Mouse (Mus musculus) embryonic facial prominence, embryonic 14.5 days (tissue): ENCODE measurements at regions not wholly inside any gene's neighbourhood (a gene's known extent, or its start where the extent isn't known, plus 50 kb on each side); places are given as distances from the start of the nearest gene placed in this dataset.

Experiments
- ATAC-seq: fragments of 200-750 bp; cut with Nextera tagmentation; 2 replicates; pipeline ENCODE4 v1.8.0; 2017; ENCODE audit warnings: low read depth, moderate number of reproducible peaks, moderate TSS enrichment
- DNase-seq: peaks from one replicate; pipeline ENCODE4 v3.0.0-alpha.2; 2015; ENCODE audit warnings: low spot score
- H3K27ac ChIP-seq: fragments of 300-500 bp; sonication (generic); replicated peaks from 2 replicates; pipeline ENCODE4 v1.5.1; 2014; ENCODE audit warnings: low read depth, mild to moderate bottlenecking, low read length, moderate library complexity
- H3K27me3 ChIP-seq: fragments of 300-500 bp; sonication (generic); replicated peaks from 2 replicates; pipeline ENCODE4 v1.6.1; 2014; ENCODE audit warnings: low read length; ENCODE audit not compliant: control insufficient read depth, insufficient read depth
- H3K36me3 ChIP-seq: fragments of 300-500 bp; sonication (generic); 2 replicates; pipeline ENCODE4 v1.6.1; 2014; ENCODE audit warnings: low read length, mixed read lengths; ENCODE audit not compliant: control insufficient read depth, insufficient read depth
- H3K4me1 ChIP-seq: fragments of 300-500 bp; sonication (generic); 2 replicates; pipeline ENCODE4 v1.6.1; 2014; ENCODE audit warnings: antibody characterized with exemption, low read length; ENCODE audit not compliant: control insufficient read depth, insufficient read depth
- H3K4me2 ChIP-seq: fragments of 300-500 bp; sonication (generic); 2 replicates; pipeline ENCODE4 v1.6.1; 2014; ENCODE audit warnings: low read depth, mild to moderate bottlenecking, low read length, moderate library complexity, mixed read lengths
- H3K4me3 ChIP-seq: fragments of 300-500 bp; sonication (generic); 2 replicates; pipeline ENCODE4 v1.5.1; 2014; ENCODE audit warnings: low read depth, mild to moderate bottlenecking, low read length
- H3K9ac ChIP-seq: fragments of 300-500 bp; sonication (generic); 2 replicates; pipeline ENCODE4 v1.6.1; 2014; ENCODE audit warnings: low read depth, mild to moderate bottlenecking, low read length, moderate library complexity, mixed read lengths
- H3K9me3 ChIP-seq: fragments of 300-500 bp; sonication (generic); 2 replicates; pipeline ENCODE4 v1.6.1; 2016; ENCODE audit warnings: low read length; ENCODE audit not compliant: control insufficient read depth
- WGBS: fragments of 180-500 bp; shearing (Covaris S2); extraction: QIAGEN DNeasy Blood & Tissue Kit; methylation state at CpG from one replicate; pipeline ENCODE4 v1.1.7; 2014; 5-methylcytosine and 5-hydroxymethylcytosine counted together

DNA sequence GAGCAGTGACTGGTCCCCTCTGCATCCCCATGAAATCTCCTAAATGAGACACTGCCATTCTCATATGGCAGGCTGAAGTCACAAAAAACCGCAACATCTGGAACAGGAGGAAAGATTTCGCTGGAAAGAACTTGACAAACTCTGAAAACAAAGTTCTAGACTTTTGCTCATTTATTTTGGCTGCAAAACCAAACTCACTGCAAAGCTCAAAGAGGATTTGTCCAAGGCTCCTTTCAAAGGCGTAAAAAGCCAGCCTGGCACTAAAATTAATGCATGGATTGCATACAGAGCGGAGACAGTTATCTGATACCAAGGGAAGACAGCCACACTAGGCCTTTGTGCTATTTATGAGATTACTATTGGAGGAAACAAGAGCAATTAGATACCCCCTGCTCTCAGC is 90.3 kb upstream of the Meis1 start:
- no peak overlapping the region for H3K4me2 ChIP-seq
- ATAC-seq, result 0 out of 2 replicates have a peak, but pooled peaks have one; percentile 45
- peak; percentile 71 for DNase-seq
- no peak overlapping the region for H3K4me3 ChIP-seq
- WGBS, result 29% methylated on average over 4 of the region's 4 CpGs
- H3K9ac ChIP-seq, result no peak overlapping the region
- H3K9me3 ChIP-seq, result no peaks in the 10 kb centered on the region
- no peaks in the 10 kb centered on the region for H3K27me3 ChIP-seq
- no peak overlapping the region for H3K27ac ChIP-seq
- H3K36me3 ChIP-seq, result no peaks in the 10 kb centered on the region
- H3K4me1 ChIP-seq, result peaks cover 12% of the 10 kb centered on the region; the same call in 1 of the 2 replicates

GRCm38 (mm10) chr11:19111916-19112575 is 93.3 kb upstream of the Meis1 start:
- Histone ChIP-seq H3K36me3 (no peaks in the 10 kb centered on the region), H3K27ac (no peak overlapping the region), H3K27me3 (no peaks in the 10 kb centered on the region), H3K9me3 (no peaks in the 10 kb centered on the region), H3K4me1 (peaks cover 13% of the 10 kb centered on the region; the same call in 1 of the 2 replicates), H3K9ac (no peak overlapping the region), H3K4me2 (no peak overlapping the region), H3K4me3 (no peak overlapping the region)
- ATAC-seq (no peak; the same call in 1 of the 2 replicates), DNase-seq (peak; percentile 85)
- 54% methylated on average over 7 of the region's 7 CpGs for WGBS

DNA sequence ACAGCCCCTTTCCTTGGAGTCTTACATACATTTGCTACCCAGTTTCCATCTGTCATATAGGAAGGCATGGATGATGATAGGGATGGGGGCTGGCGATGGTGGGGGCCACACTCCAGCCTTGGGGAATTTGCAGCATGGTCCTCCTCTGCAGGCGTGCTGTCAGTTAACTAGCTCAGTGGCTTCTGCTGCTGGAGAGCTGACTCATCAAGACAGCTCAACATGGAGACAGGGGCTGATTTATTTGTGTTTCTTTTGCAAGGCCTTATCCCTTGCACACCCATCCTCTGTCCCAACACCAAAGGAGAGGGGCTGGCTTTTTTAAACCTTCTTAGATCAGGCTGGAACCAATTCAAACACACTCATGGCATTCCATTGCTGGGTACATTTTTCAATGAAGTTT is 98.3 kb upstream of the Meis1 start:
- H3K4me2 ChIP-seq, result no peak overlapping the region
- DNase-seq (no peak), ATAC-seq (no peak)
- 56% methylated on average over 2 of the region's 2 CpGs for WGBS
- no peaks in the 10 kb centered on the region for H3K9me3 ChIP-seq
- H3K9ac ChIP-seq, result no peak overlapping the region
- no peak overlapping the region for H3K27ac ChIP-seq
- H3K4me1 ChIP-seq, result peaks cover 26% of the 10 kb centered on the region
- H3K4me3 ChIP-seq, result no peak overlapping the region
- no peaks in the 10 kb centered on the region for H3K27me3 ChIP-seq
- no peaks in the 10 kb centered on the region for H3K36me3 ChIP-seq

DNA sequence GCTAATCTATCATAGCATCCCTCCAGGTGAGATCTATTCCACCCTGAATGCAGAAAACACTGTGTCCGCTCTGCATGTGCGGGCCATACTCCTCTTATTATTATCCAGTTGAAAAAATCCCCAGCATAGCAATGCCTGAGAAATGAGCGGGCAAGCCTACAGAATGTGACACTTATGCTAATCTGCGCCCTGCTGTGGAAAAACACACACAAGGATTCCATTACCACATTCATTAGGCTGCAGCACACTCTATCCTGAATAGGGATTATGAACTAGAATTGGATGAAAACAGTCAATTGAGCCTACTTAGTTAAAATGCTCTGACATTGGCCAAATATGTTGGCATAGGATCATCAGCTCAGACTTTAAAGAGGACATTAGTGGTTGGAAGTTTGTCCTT is 99.5 kb upstream of the Meis1 start:
- ATAC-seq, result 0 out of 2 replicates have a peak, but pooled peaks have one; percentile 33
- Histone ChIP-seq H3K36me3 (no peaks in the 10 kb centered on the region), H3K27ac (no peak overlapping the region), H3K4me1 (peaks cover 25% of the 10 kb centered on the region), H3K9ac (no peak overlapping the region), H3K27me3 (no peaks in the 10 kb centered on the region; the same call in 1 of the 2 replicates), H3K9me3 (no peaks in the 10 kb centered on the region), H3K4me2 (no peak overlapping the region), H3K4me3 (no peak overlapping the region)
- DNase-seq, result peak; percentile 62
- 57% methylated on average over 4 of the region's 4 CpGs for WGBS

DNA sequence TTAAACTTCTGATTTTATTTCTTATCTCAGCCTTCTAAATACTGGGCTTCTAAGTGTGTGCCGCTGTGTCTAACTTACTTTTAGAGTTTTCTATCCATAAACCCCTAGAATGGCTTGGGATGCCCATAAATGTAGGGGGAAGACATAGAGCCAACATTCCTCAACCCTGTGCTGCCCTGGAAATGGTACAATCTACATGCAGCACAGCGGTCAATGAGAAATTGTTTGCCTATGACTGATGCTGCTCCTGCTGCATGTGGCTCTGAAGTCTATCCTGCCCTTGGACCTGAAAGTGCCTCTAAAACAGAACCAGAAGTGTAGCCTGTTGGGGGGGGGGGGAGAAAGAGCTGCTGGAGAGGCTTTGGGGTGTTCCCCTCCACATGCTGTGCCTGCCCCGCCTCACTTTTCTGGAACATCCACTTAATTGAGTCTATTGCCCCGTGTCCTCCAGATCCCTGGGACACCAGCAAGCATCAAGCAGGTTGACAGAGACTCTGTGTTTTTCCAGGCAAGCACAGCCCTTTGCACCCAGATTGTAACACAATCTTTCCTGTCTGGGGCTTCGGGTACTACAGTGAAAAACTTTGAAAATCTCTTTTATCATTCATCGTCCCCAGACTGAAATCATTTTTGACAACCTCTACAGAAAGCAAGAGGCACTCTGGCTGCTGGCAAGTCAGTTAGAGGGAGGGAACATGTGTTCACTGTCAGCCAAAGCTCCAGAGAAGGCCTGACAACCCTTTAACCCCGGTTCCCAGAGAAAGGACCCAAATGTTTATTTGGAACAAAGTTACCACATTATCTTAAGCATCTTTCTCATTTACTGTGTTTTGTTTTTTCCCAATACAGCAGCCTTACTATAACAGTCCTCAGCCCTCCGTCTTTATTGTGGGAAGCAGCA is 101.4 kb upstream of the Meis1 start:
- Histone ChIP-seq H3K4me1 (peaks cover 25% of the 10 kb centered on the region), H3K4me3 (no peak overlapping the region), H3K4me2 (no peak overlapping the region), H3K36me3 (no peaks in the 10 kb centered on the region), H3K27ac (no peak overlapping the region), H3K9me3 (no peaks in the 10 kb centered on the region), H3K9ac (no peak overlapping the region), H3K27me3 (no peaks in the 10 kb centered on the region; the same call in 1 of the 2 replicates)
- WGBS, result 38% methylated on average over 8 of the region's 8 CpGs
- no peak for DNase-seq
- ATAC-seq, result no peak

GRCm38 (mm10) chr11:19120871-19121270 is 102.1 kb upstream of the Meis1 start:
- H3K4me3 ChIP-seq, result no peak overlapping the region
- no peaks in the 10 kb centered on the region; the same call in 1 of the 2 replicates for H3K27me3 ChIP-seq
- H3K4me1 ChIP-seq, result peaks cover 25% of the 10 kb centered on the region
- DNase-seq (no peak), ATAC-seq (no peak)
- no peaks in the 10 kb centered on the region for H3K36me3 ChIP-seq
- H3K9ac ChIP-seq, result no peak overlapping the region
- H3K27ac ChIP-seq, result no peak overlapping the region
- no peaks in the 10 kb centered on the region for H3K9me3 ChIP-seq
- WGBS, result 36% methylated on average over 3 of the region's 3 CpGs
- H3K4me2 ChIP-seq, result no peak overlapping the region

DNA sequence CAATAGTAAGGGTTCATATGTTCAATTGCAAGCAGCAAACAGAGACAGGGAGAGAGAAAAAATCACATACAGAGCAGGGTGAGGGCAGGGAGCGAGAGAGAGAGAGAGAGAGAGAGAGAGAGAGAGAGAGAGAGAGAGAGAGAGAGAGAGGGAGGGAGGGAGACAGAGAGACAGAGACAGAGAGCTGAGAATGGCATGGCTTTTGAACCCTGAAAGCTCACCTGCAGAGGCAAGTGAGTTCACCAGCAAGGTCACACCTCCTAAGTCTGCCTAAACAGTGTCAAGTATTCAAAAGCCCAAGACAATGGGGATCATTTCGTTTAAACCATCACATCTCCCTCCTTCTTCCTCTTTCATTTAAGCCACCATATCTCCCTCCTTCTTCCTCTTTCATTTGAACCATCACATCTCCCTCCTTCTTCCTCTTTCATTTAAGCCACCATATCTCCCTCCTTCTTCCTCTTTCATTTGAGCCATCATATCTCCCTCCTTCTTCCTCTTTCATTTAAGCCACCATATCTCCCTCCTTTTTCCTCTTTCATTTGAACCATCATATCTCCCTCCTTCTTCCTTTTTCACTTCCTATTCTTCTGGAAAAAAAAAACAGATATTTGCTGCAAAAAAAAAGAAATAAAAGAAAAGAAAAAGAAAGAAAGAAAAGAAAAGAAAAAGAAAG is 116.7 kb upstream of the Meis1 start:
- no peaks in the 10 kb centered on the region for H3K36me3 ChIP-seq
- H3K9me3 ChIP-seq, result no peaks in the 10 kb centered on the region
- no peak overlapping the region for H3K9ac ChIP-seq
- H3K4me3 ChIP-seq, result no peak overlapping the region
- peaks cover 11% of the 10 kb centered on the region for H3K4me1 ChIP-seq
- H3K4me2 ChIP-seq, result no peak overlapping the region
- 74% methylated on average over 2 of the region's 2 CpGs for WGBS
- H3K27ac ChIP-seq, result no peak overlapping the region
- ATAC-seq (no peak), DNase-seq (no peak)
- H3K27me3 ChIP-seq, result no peaks in the 10 kb centered on the region

- no peak overlapping the region for H3K27ac ChIP-seq
- DNase-seq (peak; percentile 92), ATAC-seq (peak; percentile 87)
- H3K36me3 ChIP-seq, result no peaks in the 10 kb centered on the region
- H3K4me1 ChIP-seq, result peaks cover 18% of the 10 kb centered on the region
- no peak overlapping the region for H3K4me2 ChIP-seq
- no peaks in the 10 kb centered on the region for H3K9me3 ChIP-seq
- H3K27me3 ChIP-seq, result no peaks in the 10 kb centered on the region
- WGBS, result 36% methylated on average over 5 of the region's 5 CpGs
- no peak overlapping the region for H3K4me3 ChIP-seq
- H3K9ac ChIP-seq, result no peak overlapping the region
Measured at GRCm38 (mm10) chr11:19138423-19138822, 119.6 kb upstream of the Meis1 start.
